Mouse (Mus musculus) gastrocnemius, postnatal 10 days (tissue): ENCODE measurements around the gene Tyw5. TPM values are rescaled to one million over a fixed set of nuclear protein-coding genes. Genes with fewer than 3 reads are reported as not detected.

Experiments
- DNase-seq: peaks from one replicate; pipeline ENCODE4 v3.0.0; 2021; ENCODE audit warnings: mixed read lengths
- long read RNA-seq, 2 experiments: library from polyadenylated mRNA; stranded (forward); transcript quantifications; one replicate each; pipeline ENCODE4 v2.0.0; 2021
- total RNA-seq, 2 experiments: library from RNA; stranded (reverse); gene quantifications; 2 replicates each; pipeline ENCODE4 v1.2.3; 2021

Gene Tyw5
- 1 to 10 TPM; 6.0 to 6.9 TPM for total RNA-seq
- long read RNA-seq, experiment 1, partial matches to known transcripts: 0 of 3 reads
- long read RNA-seq, experiment 1, other reads (novel, unspliced or antisense): 0 of 3 reads
- long read RNA-seq, experiment 2, partial matches to known transcripts: 1 of 5 reads
- long read RNA-seq, experiment 2, other reads (novel, unspliced or antisense): 0 of 5 reads

- DNase-seq: peak; percentile 76
Observed at GRCm38 (mm10) chr1:57406187-57407151, at the start of gene Tyw5, which contains the start of gene Maip1. TSS of gene Tyw5 (minus strand) at chr1:57407101. TSS of gene Maip1 (plus strand) at chr1:57406328.

GRCm38 (mm10) chr1:57450241-57450640 lies 43.3 kb upstream of the Tyw5 start:
- DNase-seq: no peak

- DNase-seq: no peak
Observed at GRCm38 (mm10) chr1:57445679-57446078, 38.8 kb upstream of the Tyw5 start.

GRCm38 (mm10) chr1:57440771-57441170 lies 33.9 kb upstream of the Tyw5 start:
- no peak for DNase-seq

- no peak for DNase-seq
Observed at GRCm38 (mm10) chr1:57439026-57439425, 32.1 kb upstream of the Tyw5 start.

- no peak for DNase-seq
Observed at GRCm38 (mm10) chr1:57436954-57437353, 30.1 kb upstream of the Tyw5 start.

GRCm38 (mm10) chr1:57436408-57436807 lies 29.5 kb upstream of the Tyw5 start:
- DNase-seq: peak; percentile 62

- no peak for DNase-seq
Observed at GRCm38 (mm10) chr1:57433141-57433540, 26.2 kb upstream of the Tyw5 start.

- no peak for DNase-seq
Observed at GRCm38 (mm10) chr1:57429786-57430483, 23.0 kb upstream of the Tyw5 start.

GRCm38 (mm10) chr1:57428368-57429308 lies 21.7 kb upstream of the Tyw5 start:
- DNase-seq: peak; percentile 93

- DNase-seq: no peak
Observed at GRCm38 (mm10) chr1:57423696-57424095, 16.8 kb upstream of the Tyw5 start.

- DNase-seq: no peak
Observed at GRCm38 (mm10) chr1:57413397-57413796, 6.5 kb upstream of the Tyw5 start.

GRCm38 (mm10) chr1:57408994-57409393 lies 2.1 kb upstream of the Tyw5 start:
- DNase-seq: no peak

GRCm38 (mm10) chr1:57402116-57402515 lies 4.8 kb downstream of the Tyw5 start:
- no peak for DNase-seq

- DNase-seq: no peak
Observed at GRCm38 (mm10) chr1:57400877-57401276, 6.0 kb downstream of the Tyw5 start.

- no peak for DNase-seq
Observed at GRCm38 (mm10) chr1:57400321-57400720, 6.6 kb downstream of the Tyw5 start.

GRCm38 (mm10) chr1:57394051-57394450 lies 12.8 kb downstream of the Tyw5 start:
- peak; percentile 54 for DNase-seq

- DNase-seq: no peak
Observed at GRCm38 (mm10) chr1:57392417-57392816, 14.5 kb downstream of the Tyw5 start.

GRCm38 (mm10) chr1:57390993-57391790 lies 15.7 kb downstream of the Tyw5 start:
- DNase-seq: no peak

GRCm38 (mm10) chr1:57388402-57389155 lies 18.3 kb downstream of the Tyw5 start:
- no peak for DNase-seq
